Mouse (Mus musculus): ENCODE measurements around the gene BC048562. TPM values are rescaled to one million over a fixed set of nuclear protein-coding genes. Genes with fewer than 3 reads are reported as not detected.

Gene BC048562
- polyA plus RNA-seq, 1 experiment from 2014 or later = not detected

GRCm38 (mm10) chr9:108490559-108491285, 54.4 kb downstream of the BC048562 start, which contains the start of gene Usp19:
TSS of gene Usp19 (plus strand) at chr9:108490602.
- WGBS = under 1% methylated on average over 68 of the region's 69 CpGs
- Histone ChIP-seq H3K4me3 (ENCODE audit: low read depth, low read length) (peak within 1 kb of the TSS; percentile 91), H3K4me1 (ENCODE audit: control insufficient read depth, insufficient read depth, low read length) (peaks cover 4% of the 10 kb centered on the region), H3K9ac (replicated peaks; ENCODE audit: low read length) (peak within 1 kb of the TSS; percentile 76), H3K9me3 (replicated peaks; ENCODE audit: control insufficient read depth, low read length) (no peaks in the 10 kb centered on the region), H3K4me2 (ENCODE audit: low read depth, low read length) (peak within 1 kb of the TSS; percentile 87), H3K27ac (replicated peaks; ENCODE audit: low read depth, low read length) (peak within 1 kb of the TSS; percentile 95), H3K36me3 (replicated peaks; ENCODE audit: control insufficient read depth, insufficient read depth, low read depth, low read length) (peaks cover 19% of the 10 kb centered on the region), H3K27me3 (ENCODE audit: control insufficient read depth, insufficient read depth, low read length) (no peaks in the 10 kb centered on the region)
- peak; percentile 88 for ATAC-seq (replicated peaks; ENCODE audit: insufficient number of reproducible peaks, low FRiP score, low TSS enrichment, low read depth)
- DNase-seq (ENCODE audit: low spot score) = peak; percentile 98

- H3K36me3 ChIP-seq (replicated peaks; ENCODE audit: control insufficient read depth, insufficient read depth, low read depth, low read length) = peaks cover 24% of the 10 kb centered on the region
- WGBS = 14% methylated on average over 12 of the region's 12 CpGs
- H3K4me3 ChIP-seq (ENCODE audit: low read depth, low read length) = peak overlapping the region; percentile 91
- no peak for ATAC-seq (replicated peaks; ENCODE audit: insufficient number of reproducible peaks, low FRiP score, low TSS enrichment, low read depth)
- no peak for DNase-seq (ENCODE audit: low spot score)
- H3K9me3 ChIP-seq (replicated peaks; ENCODE audit: control insufficient read depth, low read length) = no peaks in the 10 kb centered on the region
- peak overlapping the region; percentile 87 for H3K4me2 ChIP-seq (ENCODE audit: low read depth, low read length)
- H3K9ac ChIP-seq (replicated peaks; ENCODE audit: low read length) = peak overlapping the region; percentile 76
- peak overlapping the region; percentile 95 for H3K27ac ChIP-seq (replicated peaks; ENCODE audit: low read depth, low read length)
- peaks cover 4% of the 10 kb centered on the region for H3K4me1 ChIP-seq (ENCODE audit: control insufficient read depth, insufficient read depth, low read length)
- no peaks in the 10 kb centered on the region for H3K27me3 ChIP-seq (ENCODE audit: control insufficient read depth, insufficient read depth, low read length)
These were observed 55.0 kb downstream of the BC048562 start for GRCm38 (mm10) chr9:108491286-108491580.

- 86% methylated on average over 16 of the region's 16 CpGs for WGBS
These were observed 55.9 kb downstream of the BC048562 start for GRCm38 (mm10) chr9:108492043-108492750.

GRCm38 (mm10) chr9:108493246-108493645, 57.0 kb downstream of the BC048562 start:
- H3K27ac ChIP-seq (replicated peaks; ENCODE audit: low read depth, low read length) = no peak overlapping the region
- peaks cover 36% of the 10 kb centered on the region for H3K36me3 ChIP-seq (replicated peaks; ENCODE audit: control insufficient read depth, insufficient read depth, low read depth, low read length)
- no peak overlapping the region for H3K9ac ChIP-seq (replicated peaks; ENCODE audit: low read length)
- 94% methylated on average over 8 of the region's 8 CpGs for WGBS
- H3K27me3 ChIP-seq (ENCODE audit: control insufficient read depth, insufficient read depth, low read length) = no peaks in the 10 kb centered on the region
- DNase-seq (ENCODE audit: low spot score) (no peak), ATAC-seq (replicated peaks; ENCODE audit: insufficient number of reproducible peaks, low FRiP score, low TSS enrichment, low read depth) (no peak)
- H3K9me3 ChIP-seq (replicated peaks; ENCODE audit: control insufficient read depth, low read length) = no peaks in the 10 kb centered on the region
- peaks cover 4% of the 10 kb centered on the region for H3K4me1 ChIP-seq (ENCODE audit: control insufficient read depth, insufficient read depth, low read length)
- no peak overlapping the region for H3K4me3 ChIP-seq (ENCODE audit: low read depth, low read length)
- H3K4me2 ChIP-seq (ENCODE audit: low read depth, low read length) = no peak overlapping the region

More at GRCm38 (mm10) chr9:108492043-108492750, 55.9 kb downstream of the BC048562 start:
- H3K27ac ChIP-seq (replicated peaks; ENCODE audit: low read depth, low read length) = no peak overlapping the region
- peaks cover 4% of the 10 kb centered on the region for H3K4me1 ChIP-seq (ENCODE audit: control insufficient read depth, insufficient read depth, low read length)
- peak overlapping the region; percentile 87 for H3K4me2 ChIP-seq (ENCODE audit: low read depth, low read length)
- H3K9me3 ChIP-seq (replicated peaks; ENCODE audit: control insufficient read depth, low read length) = no peaks in the 10 kb centered on the region
- H3K4me3 ChIP-seq (ENCODE audit: low read depth, low read length) = peak overlapping the region; percentile 91
- peaks cover 30% of the 10 kb centered on the region for H3K36me3 ChIP-seq (replicated peaks; ENCODE audit: control insufficient read depth, insufficient read depth, low read depth, low read length)
- ATAC-seq (replicated peaks; ENCODE audit: insufficient number of reproducible peaks, low FRiP score, low TSS enrichment, low read depth) (no peak), DNase-seq (ENCODE audit: low spot score) (no peak)
- H3K27me3 ChIP-seq (ENCODE audit: control insufficient read depth, insufficient read depth, low read length) = no peaks in the 10 kb centered on the region
- H3K9ac ChIP-seq (replicated peaks; ENCODE audit: low read length) = peak overlapping the region; percentile 76; the same call in 1 of the 2 replicates

- DNase-seq (ENCODE audit: low spot score) (no peak), ATAC-seq (replicated peaks; ENCODE audit: insufficient number of reproducible peaks, low FRiP score, low TSS enrichment, low read depth) (no peak)
- H3K4me3 ChIP-seq (ENCODE audit: low read depth, low read length) = no peak overlapping the region
- no peak overlapping the region for H3K9ac ChIP-seq (replicated peaks; ENCODE audit: low read length)
- no peak overlapping the region for H3K4me2 ChIP-seq (ENCODE audit: low read depth, low read length)
- peaks cover 4% of the 10 kb centered on the region for H3K4me1 ChIP-seq (ENCODE audit: control insufficient read depth, insufficient read depth, low read length)
- no peak overlapping the region for H3K27ac ChIP-seq (replicated peaks; ENCODE audit: low read depth, low read length)
- 93% methylated on average over 19 of the region's 19 CpGs for WGBS
- H3K36me3 ChIP-seq (replicated peaks; ENCODE audit: control insufficient read depth, insufficient read depth, low read depth, low read length) = peaks cover 45% of the 10 kb centered on the region
- no peaks in the 10 kb centered on the region for H3K27me3 ChIP-seq (ENCODE audit: control insufficient read depth, insufficient read depth, low read length)
- no peaks in the 10 kb centered on the region for H3K9me3 ChIP-seq (replicated peaks; ENCODE audit: control insufficient read depth, low read length)
These were observed 58.0 kb downstream of the BC048562 start for GRCm38 (mm10) chr9:108494146-108494825.

GRCm38 (mm10) chr9:108494905-108495304, 58.6 kb downstream of the BC048562 start:
- DNase-seq (ENCODE audit: low spot score) (no peak), ATAC-seq (replicated peaks; ENCODE audit: insufficient number of reproducible peaks, low FRiP score, low TSS enrichment, low read depth) (no peak)
- Histone ChIP-seq H3K27ac (replicated peaks; ENCODE audit: low read depth, low read length) (no peak overlapping the region), H3K36me3 (replicated peaks; ENCODE audit: control insufficient read depth, insufficient read depth, low read depth, low read length) (peaks cover 47% of the 10 kb centered on the region), H3K4me1 (ENCODE audit: control insufficient read depth, insufficient read depth, low read length) (peaks cover 4% of the 10 kb centered on the region), H3K4me2 (ENCODE audit: low read depth, low read length) (no peak overlapping the region), H3K27me3 (ENCODE audit: control insufficient read depth, insufficient read depth, low read length) (no peaks in the 10 kb centered on the region), H3K9me3 (replicated peaks; ENCODE audit: control insufficient read depth, low read length) (no peaks in the 10 kb centered on the region), H3K4me3 (ENCODE audit: low read depth, low read length) (no peak overlapping the region), H3K9ac (replicated peaks; ENCODE audit: low read length) (no peak overlapping the region)
- WGBS = 89% methylated on average over 10 of the region's 10 CpGs
